Mouse (Mus musculus) stomach, embryonic 15.5 days (tissue): ENCODE measurements at regions not wholly inside any gene's neighbourhood (a gene's known extent, or its start where the extent isn't known, plus 50 kb on each side); places are given as distances from the start of the nearest gene placed in this dataset.

Experiments
- ATAC-seq: fragments of 200-750 bp; cut with Nextera tagmentation; 2 replicates; pipeline ENCODE4 v1.8.0; 2017; ENCODE audit warnings: low read depth, moderate number of reproducible peaks, moderate TSS enrichment; ENCODE audit not compliant: insufficient read depth, low FRiP score
- H3K27ac ChIP-seq: fragments of 300-500 bp; sonication (generic); 2 replicates; pipeline ENCODE4 v1.5.1; 2015; ENCODE audit warnings: mild to moderate bottlenecking, inconsistent platforms
- H3K27me3 ChIP-seq: fragments of 300-500 bp; sonication (generic); replicated peaks from 2 replicates; pipeline ENCODE4 v1.6.1; 2015; ENCODE audit warnings: inconsistent platforms
- H3K36me3 ChIP-seq: fragments of 300-500 bp; sonication (generic); 2 replicates; pipeline ENCODE4 v1.6.1; 2015; ENCODE audit warnings: inconsistent platforms
- H3K4me1 ChIP-seq: fragments of 300-500 bp; sonication (generic); 2 replicates; pipeline ENCODE4 v1.6.1; 2015; ENCODE audit warnings: inconsistent platforms
- H3K4me2 ChIP-seq: fragments of 300-500 bp; sonication (generic); 2 replicates; pipeline ENCODE4 v1.6.1; 2015; ENCODE audit warnings: mild to moderate bottlenecking, inconsistent platforms
- H3K4me3 ChIP-seq: fragments of 300-500 bp; sonication (generic); replicated peaks from 2 replicates; pipeline ENCODE4 v1.5.1; 2015; ENCODE audit warnings: inconsistent platforms
- H3K9ac ChIP-seq: fragments of 300-500 bp; sonication (generic); 2 replicates; pipeline ENCODE4 v1.6.1; 2015; ENCODE audit warnings: inconsistent platforms
- H3K9me3 ChIP-seq: fragments of 300-500 bp; sonication (generic); 2 replicates; pipeline ENCODE4 v1.6.1; 2016; ENCODE audit warnings: inconsistent platforms
- WGBS: fragments of 180-500 bp; shearing (Covaris S2); methylation state at CpG from one replicate; pipeline ENCODE4 v1.1.7; 2015; 5-methylcytosine and 5-hydroxymethylcytosine counted together

GRCm38 (mm10) chr4:105307356-105307755 lies 150.2 kb downstream of the Plpp3 start:
- Histone ChIP-seq H3K36me3 (no peaks in the 10 kb centered on the region), H3K27me3 (no peaks in the 10 kb centered on the region), H3K9me3 (no peaks in the 10 kb centered on the region), H3K9ac (no peak overlapping the region), H3K4me2 (no peak overlapping the region), H3K27ac (no peak overlapping the region), H3K4me3 (no peak overlapping the region), H3K4me1 (no peaks in the 10 kb centered on the region)
- ATAC-seq: no peak
- WGBS: 69% methylated on average over 4 of the region's 4 CpGs

GRCm38 (mm10) chr4:105307905-105308304 lies 150.8 kb downstream of the Plpp3 start:
- Histone ChIP-seq H3K4me1 (no peaks in the 10 kb centered on the region), H3K27me3 (no peaks in the 10 kb centered on the region), H3K4me3 (no peak overlapping the region), H3K9ac (no peak overlapping the region), H3K36me3 (no peaks in the 10 kb centered on the region), H3K9me3 (no peaks in the 10 kb centered on the region), H3K27ac (no peak overlapping the region), H3K4me2 (no peak overlapping the region)
- 81% methylated on average over 5 of the region's 5 CpGs for WGBS
- ATAC-seq: no peak

GRCm38 (mm10) chr4:105308971-105309488 lies 151.9 kb downstream of the Plpp3 start:
- no peaks in the 10 kb centered on the region for H3K9me3 ChIP-seq
- ATAC-seq: peak; percentile 71; the same call in 1 of the 2 replicates
- H3K27me3 ChIP-seq: no peaks in the 10 kb centered on the region
- WGBS: 63% methylated on average over 5 of the region's 5 CpGs
- H3K4me3 ChIP-seq: no peak overlapping the region
- no peak overlapping the region for H3K4me2 ChIP-seq
- no peak overlapping the region for H3K27ac ChIP-seq
- H3K36me3 ChIP-seq: no peaks in the 10 kb centered on the region
- no peaks in the 10 kb centered on the region for H3K4me1 ChIP-seq
- no peak overlapping the region for H3K9ac ChIP-seq

GRCm38 (mm10) chr4:105312643-105313042 lies 155.5 kb downstream of the Plpp3 start:
- no peaks in the 10 kb centered on the region for H3K36me3 ChIP-seq
- WGBS: 71% methylated on average over 7 of the region's 7 CpGs
- H3K4me2 ChIP-seq: no peak overlapping the region

GRCm38 (mm10) chr4:105313151-105313818 lies 156.1 kb downstream of the Plpp3 start:
- H3K27ac ChIP-seq: no peak overlapping the region
- no peak for ATAC-seq
- H3K4me3 ChIP-seq: no peak overlapping the region
- no peak overlapping the region for H3K9ac ChIP-seq
- no peaks in the 10 kb centered on the region for H3K27me3 ChIP-seq
- H3K4me2 ChIP-seq: no peak overlapping the region
- H3K36me3 ChIP-seq: no peaks in the 10 kb centered on the region
- H3K9me3 ChIP-seq: no peaks in the 10 kb centered on the region
- WGBS: 69% methylated on average over 10 of the region's 10 CpGs
- H3K4me1 ChIP-seq: no peaks in the 10 kb centered on the region

More at GRCm38 (mm10) chr4:105312643-105313042, 155.5 kb downstream of the Plpp3 start:
- Histone ChIP-seq H3K4me1 (no peaks in the 10 kb centered on the region), H3K9ac (no peak overlapping the region), H3K4me3 (no peak overlapping the region), H3K27ac (no peak overlapping the region), H3K27me3 (no peaks in the 10 kb centered on the region), H3K9me3 (no peaks in the 10 kb centered on the region)
- no peak for ATAC-seq

- H3K9me3 ChIP-seq: no peaks in the 10 kb centered on the region
- no peaks in the 10 kb centered on the region for H3K27me3 ChIP-seq
- ATAC-seq: no peak
- H3K36me3 ChIP-seq: no peaks in the 10 kb centered on the region
- no peak overlapping the region for H3K4me2 ChIP-seq
- H3K4me3 ChIP-seq: no peak overlapping the region
- no peaks in the 10 kb centered on the region for H3K4me1 ChIP-seq
- WGBS: 60% methylated on average over 5 of the region's 5 CpGs
- no peak overlapping the region for H3K27ac ChIP-seq
- no peak overlapping the region for H3K9ac ChIP-seq
Observed at GRCm38 (mm10) chr4:105315095-105315494, 157.9 kb downstream of the Plpp3 start.

GRCm38 (mm10) chr4:105316478-105317206 lies 159.5 kb downstream of the Plpp3 start:
- no peak for ATAC-seq
- Histone ChIP-seq H3K4me3 (no peak overlapping the region), H3K27ac (no peak overlapping the region), H3K27me3 (no peaks in the 10 kb centered on the region), H3K9me3 (no peaks in the 10 kb centered on the region), H3K9ac (no peak overlapping the region), H3K4me2 (no peak overlapping the region), H3K36me3 (no peaks in the 10 kb centered on the region), H3K4me1 (no peaks in the 10 kb centered on the region)
- WGBS: 54% methylated on average over 12 of the region's 12 CpGs

GRCm38 (mm10) chr4:105318421-105318820 lies 161.3 kb downstream of the Plpp3 start:
- no peak overlapping the region for H3K4me3 ChIP-seq
- no peak overlapping the region for H3K4me2 ChIP-seq
- H3K4me1 ChIP-seq: no peaks in the 10 kb centered on the region
- no peaks in the 10 kb centered on the region for H3K9me3 ChIP-seq
- no peak overlapping the region for H3K27ac ChIP-seq
- H3K9ac ChIP-seq: no peak overlapping the region
- WGBS: 84% methylated on average over 2 of the region's 2 CpGs
- no peaks in the 10 kb centered on the region for H3K36me3 ChIP-seq
- no peak for ATAC-seq
- H3K27me3 ChIP-seq: no peaks in the 10 kb centered on the region

- Histone ChIP-seq H3K36me3 (no peaks in the 10 kb centered on the region), H3K9ac (no peak overlapping the region), H3K4me3 (no peak overlapping the region), H3K4me2 (no peak overlapping the region), H3K27me3 (no peaks in the 10 kb centered on the region), H3K27ac (no peak overlapping the region), H3K9me3 (no peaks in the 10 kb centered on the region), H3K4me1 (no peaks in the 10 kb centered on the region)
- no peak for ATAC-seq
- WGBS: 26% methylated on average over 1 of the region's 1 CpGs
Observed at GRCm38 (mm10) chr4:105323446-105323845, 166.3 kb downstream of the Plpp3 start.

- Histone ChIP-seq H3K27me3 (no peaks in the 10 kb centered on the region), H3K27ac (no peak overlapping the region), H3K4me3 (no peak overlapping the region), H3K4me1 (0 out of 2 replicates have a peak, but pooled peaks cover 4% of the 10 kb centered on the region), H3K36me3 (no peaks in the 10 kb centered on the region), H3K9me3 (no peaks in the 10 kb centered on the region), H3K4me2 (no peak overlapping the region), H3K9ac (no peak overlapping the region)
- 68% methylated on average over 3 of the region's 3 CpGs for whole genome bisulfite sequencing
- no peak for ATAC-seq
Observed at GRCm38 (mm10) chr4:105326989-105327388, 169.8 kb downstream of the Plpp3 start.

- Histone ChIP-seq H3K27ac (no peak overlapping the region), H3K4me1 (0 out of 2 replicates have a peak, but pooled peaks cover 4% of the 10 kb centered on the region), H3K27me3 (no peaks in the 10 kb centered on the region), H3K9ac (no peak overlapping the region), H3K4me2 (no peak overlapping the region), H3K9me3 (no peaks in the 10 kb centered on the region), H3K36me3 (no peaks in the 10 kb centered on the region), H3K4me3 (no peak overlapping the region)
- no peak for ATAC-seq
- WGBS: 81% methylated on average over 5 of the region's 5 CpGs
Observed at GRCm38 (mm10) chr4:105327711-105328471, 170.7 kb downstream of the Plpp3 start.

GRCm38 (mm10) chr4:105328776-105329175 lies 171.6 kb downstream of the Plpp3 start:
- H3K9me3 ChIP-seq: no peaks in the 10 kb centered on the region
- no peak for ATAC-seq
- no peak overlapping the region for H3K4me3 ChIP-seq
- no peak overlapping the region for H3K4me2 ChIP-seq
- no peak overlapping the region for H3K9ac ChIP-seq
- WGBS: 62% methylated on average over 10 of the region's 10 CpGs
- 0 out of 2 replicates have a peak, but pooled peaks cover 4% of the 10 kb centered on the region for H3K4me1 ChIP-seq
- no peaks in the 10 kb centered on the region for H3K36me3 ChIP-seq
- no peaks in the 10 kb centered on the region for H3K27me3 ChIP-seq
- H3K27ac ChIP-seq: no peak overlapping the region
